Mouse (Mus musculus) spleen, postnatal 36 days (tissue): ENCODE results near the gene Zcchc24.
"Not testable (repeated sequence)": the region's sequence is repeated elsewhere in the genome, so short reads cannot be mapped to it uniquely, and the experiment has no call there.

ENCODE experiments used
- DNase-seq, 2 experiments: peaks; one replicate each; pipeline ENCODE4 v3.0.0; 2022; ENCODE audit warnings: low spot score in 2 of 2, mixed read lengths in 1 of 2

The Zcchc24 gene

DNA sequence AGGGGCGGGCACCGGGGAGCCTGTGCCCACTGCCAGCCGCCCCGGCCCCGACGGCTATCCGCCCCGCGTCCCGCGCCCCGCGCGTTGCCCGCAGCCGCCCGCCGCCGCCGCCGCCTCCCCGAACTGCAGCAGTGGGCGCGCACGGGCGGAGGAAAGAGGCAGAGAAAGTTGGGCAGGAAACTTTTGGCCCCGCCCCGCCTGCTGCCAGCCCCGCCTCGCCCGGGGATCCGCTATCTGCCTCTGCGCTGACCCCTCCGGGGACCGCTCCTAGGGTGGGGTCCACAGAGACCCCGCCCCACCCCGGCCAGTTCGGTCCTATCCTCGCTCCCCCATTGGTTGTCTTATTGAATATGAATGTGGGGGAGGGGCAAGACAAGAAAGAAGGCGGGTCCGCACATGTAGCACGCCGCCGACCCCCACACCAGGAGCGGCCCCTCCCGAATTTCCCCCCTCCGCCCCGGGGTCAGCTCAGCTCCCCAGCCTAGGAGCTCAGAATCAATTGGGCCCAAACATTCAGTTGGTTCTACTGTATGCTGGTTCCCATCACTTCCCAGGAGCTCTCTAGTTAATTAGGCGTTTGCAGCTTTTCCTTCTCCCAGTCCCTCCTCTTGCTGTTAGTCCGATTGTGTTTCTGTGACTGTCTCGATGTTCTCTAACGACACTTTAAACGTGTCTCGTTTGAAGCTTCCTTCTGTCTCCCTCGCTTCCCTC lies at the start of gene Zcchc24:
Gene Zcchc24, minus strand, starts transcription at position 125 of the 711 bp plus-strand sequence.
- peak; percentile 90 to 92 for DNase-seq

DNA sequence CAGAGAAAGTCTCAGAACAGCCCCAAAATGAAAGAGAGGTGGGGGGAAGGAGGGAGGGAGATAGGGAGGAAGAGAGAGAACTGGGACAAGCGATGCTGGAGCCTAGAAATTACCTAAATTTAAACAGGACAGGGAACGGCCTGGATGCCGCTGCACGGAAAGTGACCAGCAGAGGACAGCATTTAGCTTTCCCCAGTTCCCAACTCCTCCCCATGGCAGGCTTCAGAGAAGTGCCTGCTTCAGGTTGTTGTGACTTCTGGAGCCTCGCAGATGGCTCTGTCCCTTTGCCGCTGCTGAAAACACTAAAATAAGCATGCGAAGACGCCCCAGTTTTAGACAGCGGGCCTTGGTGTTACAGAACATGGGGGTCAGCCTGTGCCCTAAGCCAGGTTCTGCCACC lies 47.6 kb upstream of the Zcchc24 start:
- DNase-seq = no peak

DNA sequence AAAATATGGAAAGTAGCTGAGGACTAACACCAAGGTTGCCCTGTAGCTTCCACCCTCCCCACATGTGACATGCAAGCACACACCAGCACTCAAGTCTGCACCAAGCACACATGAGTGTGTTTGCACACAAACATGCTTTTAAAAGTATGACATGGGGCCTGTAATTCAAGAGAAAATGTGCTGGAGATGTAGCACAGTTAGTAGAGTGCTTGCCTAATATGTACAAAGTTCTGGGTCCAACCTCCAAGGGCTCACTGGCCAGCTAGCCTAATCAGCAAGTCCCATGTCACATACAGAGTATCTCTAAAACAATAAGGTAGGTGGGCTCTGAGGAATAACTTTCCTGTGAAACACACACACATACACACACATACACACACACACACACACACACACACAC lies 45.3 kb upstream of the Zcchc24 start:
- DNase-seq = no peak

GRCm38 (mm10) chr14:25811026-25811425 lies 42.2 kb upstream of the Zcchc24 start:
- DNase-seq = not testable (repeated sequence)

GRCm38 (mm10) chr14:25806561-25806960 lies 37.7 kb upstream of the Zcchc24 start:
- DNase-seq = no peak

- DNase-seq = no peak
Observed at GRCm38 (mm10) chr14:25805871-25806270, 37.0 kb upstream of the Zcchc24 start.

GRCm38 (mm10) chr14:25803246-25803809 lies 34.5 kb upstream of the Zcchc24 start:
- no peak for DNase-seq

- DNase-seq = no peak
Observed at GRCm38 (mm10) chr14:25802511-25802910, 33.7 kb upstream of the Zcchc24 start.

GRCm38 (mm10) chr14:25800166-25800960 lies 31.5 kb upstream of the Zcchc24 start:
- peak; percentile 58 to 67 for DNase-seq

DNA sequence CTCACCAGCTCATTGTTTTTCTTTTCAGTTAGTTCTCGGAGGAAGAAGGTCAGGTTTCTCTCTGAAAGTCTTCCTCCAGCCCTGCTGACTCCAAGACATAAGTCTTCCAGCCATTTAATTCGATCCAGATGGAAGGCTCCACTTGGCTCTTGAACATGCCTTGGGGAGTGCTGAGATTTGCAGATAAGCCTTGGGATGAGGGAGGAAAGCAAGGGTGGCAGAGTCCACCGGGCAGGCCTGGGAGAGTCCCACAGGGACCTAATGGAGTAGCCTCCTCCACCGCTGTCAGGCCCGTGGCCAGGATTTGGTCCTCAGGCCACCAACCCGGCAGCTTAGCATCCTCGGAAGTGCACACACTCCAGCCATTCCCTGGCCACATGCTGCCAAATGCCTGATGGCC lies 27.8 kb upstream of the Zcchc24 start:
- no peak for DNase-seq

DNA sequence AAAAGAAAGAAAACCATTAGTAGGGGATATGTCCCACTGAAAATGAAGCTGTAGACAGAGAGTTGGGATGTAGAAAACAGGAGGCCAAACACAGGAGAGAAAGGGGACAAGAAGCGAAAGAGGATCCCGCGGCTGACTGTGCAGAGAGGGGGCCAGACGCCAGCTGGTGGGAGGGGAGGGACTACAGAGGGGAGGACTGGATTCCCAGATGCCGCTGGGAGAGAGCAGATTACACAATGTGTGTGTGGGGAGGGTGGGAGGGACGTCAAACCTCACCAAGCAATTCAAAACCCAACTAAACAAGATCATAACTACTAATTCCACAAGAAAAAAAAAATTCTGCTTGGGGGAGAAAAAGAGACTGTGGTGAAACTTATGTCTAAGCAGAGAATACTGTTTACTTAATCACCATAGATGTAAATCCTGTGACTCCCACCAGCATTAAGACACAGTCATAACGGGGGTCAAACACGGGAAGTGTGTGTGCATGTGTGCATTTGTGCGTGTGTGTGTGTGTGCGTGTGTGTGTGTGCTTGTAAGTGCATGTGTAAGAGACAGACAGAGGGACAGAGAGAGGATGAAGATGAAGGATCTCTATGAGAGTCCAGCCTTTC lies 26.8 kb upstream of the Zcchc24 start:
- no peak for DNase-seq

- no peak for DNase-seq
Observed at GRCm38 (mm10) chr14:25795067-25795466, 26.2 kb upstream of the Zcchc24 start.

DNA sequence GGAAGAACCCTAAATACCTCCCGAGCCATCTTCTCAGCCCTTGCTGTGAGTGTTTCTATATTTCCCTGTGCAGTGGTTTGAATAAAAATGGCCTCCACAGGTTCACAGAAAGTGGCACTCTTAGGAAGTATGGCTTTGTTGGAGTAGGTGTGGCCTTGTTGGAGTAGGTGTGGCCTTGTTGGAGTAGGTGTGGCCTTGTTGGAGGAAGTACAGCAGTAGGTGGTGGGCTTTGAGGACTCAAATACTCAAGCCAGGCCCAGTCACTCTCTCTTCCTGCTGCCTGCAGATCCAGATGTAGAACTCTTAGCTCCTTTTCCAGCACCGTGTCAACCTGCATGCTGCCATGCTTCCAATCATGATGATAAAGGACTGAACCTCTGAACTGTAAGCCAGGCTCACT lies 25.5 kb upstream of the Zcchc24 start:
- no peak for DNase-seq

GRCm38 (mm10) chr14:25790768-25791302 lies 22.0 kb upstream of the Zcchc24 start:
- DNase-seq = no peak

- DNase-seq = no peak
Observed at GRCm38 (mm10) chr14:25789946-25790345, 21.1 kb upstream of the Zcchc24 start.

GRCm38 (mm10) chr14:25789207-25789606 lies 20.4 kb upstream of the Zcchc24 start:
- no peak for DNase-seq

- no peak for DNase-seq
Observed at GRCm38 (mm10) chr14:25788201-25788600, 19.4 kb upstream of the Zcchc24 start.

- no peak for DNase-seq
Observed at GRCm38 (mm10) chr14:25787387-25787910, 18.6 kb upstream of the Zcchc24 start.

- DNase-seq = peak in 1 of 2 experiments; percentile 9
Observed at GRCm38 (mm10) chr14:25786959-25787358, 18.1 kb upstream of the Zcchc24 start.

DNA sequence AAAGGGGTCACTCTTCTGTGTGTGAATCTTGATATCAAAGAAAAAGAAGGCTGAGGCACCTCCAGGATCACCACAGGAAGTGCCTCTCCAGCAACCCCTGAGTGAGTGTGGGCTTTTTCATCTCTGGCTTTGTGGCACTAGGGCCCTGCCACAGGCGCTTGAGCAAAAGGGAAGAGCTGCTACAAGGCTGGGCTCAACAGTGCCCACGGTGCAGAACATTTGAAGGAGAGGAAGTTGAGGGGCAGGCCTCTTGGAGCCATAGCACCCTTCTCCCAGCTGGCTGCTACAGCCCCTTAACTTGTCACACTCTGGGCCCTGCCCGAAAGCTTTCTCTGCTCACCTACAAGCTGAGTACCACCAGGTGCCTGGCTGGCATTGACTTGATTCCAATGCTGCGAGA lies 16.4 kb upstream of the Zcchc24 start:
- peak in 1 of 2 experiments; percentile 26 for DNase-seq

GRCm38 (mm10) chr14:25783220-25783619 lies 14.4 kb upstream of the Zcchc24 start:
- DNase-seq = no peak

DNA sequence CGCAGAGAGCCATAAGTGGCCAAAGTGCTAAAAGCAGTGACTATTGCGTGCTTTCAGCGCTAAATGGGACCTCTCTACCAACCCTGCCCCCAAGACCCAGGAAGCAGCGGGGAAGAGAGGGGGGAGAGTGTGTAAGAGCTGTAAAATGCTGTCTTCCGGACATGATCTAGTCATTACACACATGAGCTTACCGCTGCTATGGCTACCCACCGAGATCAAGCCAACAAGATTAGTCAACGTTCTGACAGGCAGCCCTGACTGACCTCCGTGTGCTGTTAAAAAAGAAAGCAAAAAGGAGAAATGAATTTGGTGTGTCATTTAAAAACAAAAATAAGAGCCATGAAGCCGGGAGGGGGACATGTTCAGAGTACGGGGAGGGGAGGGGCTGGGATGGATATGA lies 11.8 kb upstream of the Zcchc24 start:
- DNase-seq = no peak
